In genomic region chr5:112072456-112072855, GRCm38 (mm10) we compare ENCODE assay signal across 16 mouse cellular contexts.
"Had no signal": no experiment of that assay in that cellular context is flagged by ENCODE, and none has a peak within 500 bp of the region (broad histone marks: within the 10 kb centered on the region; RNA-seq: fewer than 3 reads in every experiment).

No protein-coding gene starts in this region.

- H3K4me3 ChIP-seq: neural tube, embryonic 13.5 days; neural tube, embryonic 15.5 days; stomach, embryonic 15.5 days had no signal

- H3K27ac ChIP-seq: neural tube, embryonic 13.5 days; neural tube, embryonic 15.5 days; stomach, embryonic 15.5 days; stomach, postnatal 0 days had no signal

- H3K4me2 ChIP-seq: neural tube, embryonic 13.5 days; neural tube, embryonic 15.5 days; stomach, embryonic 15.5 days had no signal

- H3K9ac ChIP-seq: neural tube, embryonic 13.5 days; neural tube, embryonic 15.5 days; stomach, embryonic 15.5 days had no signal

- DNase-seq: retina, postnatal 1 day; right cerebral cortex, adult 18-20 months; right cerebral cortex, postnatal 14 days; right cerebral cortex, postnatal 25 days; right cerebral cortex, postnatal 4 days; spleen, adult 18-20 months; thymus, adult 18-20 months; thymus, adult 2 months; thymus, postnatal 14 days; thymus, postnatal 25 days; thymus, postnatal 36 days; thymus, postnatal 4 days had no signal

- H3K4me1 ChIP-seq: stomach, embryonic 15.5 days had no signal

- H3K27me3 ChIP-seq: stomach, embryonic 15.5 days had no signal

- H3K9me3 ChIP-seq: neural tube, embryonic 13.5 days; neural tube, embryonic 15.5 days; stomach, embryonic 15.5 days had no signal

- H3K36me3 ChIP-seq: neural tube, embryonic 13.5 days; neural tube, embryonic 15.5 days; stomach, embryonic 15.5 days had no signal
